Mouse (Mus musculus) cortical plate, adult 2 months (tissue): ENCODE measurements around the gene Hoxb7.

Experiments
- CTCF ChIP-seq: fragments of 200-500 bp; IDR thresholded peaks from 2 replicates; pipeline ENCODE4 v1.5.1; 2011; ENCODE audit warnings: mild to moderate bottlenecking, control low read depth, low read length; ENCODE audit not compliant: insufficient read depth; ENCODE audit errors: extremely low read depth
- POLR2A ChIP-seq: fragments of 200-500 bp; IDR thresholded peaks from 2 replicates; pipeline ENCODE4 v1.6.1; 2011; ENCODE audit warnings: mild to moderate bottlenecking, low read length, control low read depth; ENCODE audit not compliant: insufficient read depth; ENCODE audit errors: extremely low read depth

DNA sequence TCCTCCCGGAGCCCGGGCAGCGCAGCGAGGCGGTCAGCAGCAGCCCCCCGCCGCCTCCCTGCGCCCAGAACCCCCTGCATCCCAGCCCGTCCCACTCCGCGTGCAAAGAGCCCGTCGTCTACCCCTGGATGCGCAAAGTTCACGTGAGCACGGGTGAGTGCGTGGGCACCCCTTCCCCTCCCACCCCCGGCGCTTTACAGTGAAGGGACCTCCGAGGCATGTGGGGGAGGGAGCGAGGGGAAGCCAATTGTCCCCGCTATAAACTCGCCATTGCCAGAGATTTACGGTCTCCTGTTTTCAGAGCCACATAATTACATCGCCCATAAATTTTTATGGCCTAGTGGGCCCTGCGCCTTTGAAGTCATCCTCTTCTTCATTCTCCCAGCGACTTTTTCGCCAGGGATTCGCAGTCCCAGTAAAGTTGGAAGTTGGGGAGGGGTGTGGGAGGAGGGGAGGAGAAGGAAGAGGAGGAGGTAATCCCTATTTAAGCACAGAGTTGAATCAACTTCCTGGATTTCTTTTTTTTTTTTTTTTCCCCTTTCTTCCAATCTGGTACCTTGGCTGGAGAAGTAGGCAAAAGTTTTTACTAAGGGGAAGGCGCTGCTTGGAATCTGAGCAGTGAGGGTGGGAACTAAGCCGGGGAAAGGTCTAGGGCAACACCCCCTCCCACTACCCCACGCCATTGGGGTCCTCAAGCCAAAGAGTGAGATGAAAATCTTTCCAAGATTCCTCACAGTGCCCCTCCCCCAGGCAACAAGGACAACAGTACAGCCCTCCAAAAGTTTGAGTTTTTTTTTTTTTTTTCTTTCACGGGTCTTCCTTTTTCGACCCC, 32.9 kb downstream of the Hoxb7 start:
- TF ChIP-seq CTCF (no peak), POLR2A (no peak)
